Mouse (Mus musculus) stomach, adult 2 months (tissue): ENCODE results near the gene Mfap3. TPM values are rescaled to one million over a fixed set of nuclear protein-coding genes. Genes with fewer than 3 reads are reported as not detected.

ENCODE experiments used
- polyA plus RNA-seq: library from polyadenylated mRNA; depleted of rRNA; stranded (reverse); fragments of >200 nt; gene quantifications from 2 replicates; pipeline ENCODE4 v1.2.3, GENCODE M21; 2012; rRNA removed

Mfap3 gene
- 2.9 TPM in 2 replicates for polyA plus RNA-seq

GRCm38 (mm10) chr11:57518091-57518750 is at the start of gene Mfap3, which contains the start of gene Fam114a2:
Gene Mfap3 (plus strand): TSS chr11:57518664.
Gene Fam114a2 (minus strand): TSS chr11:57518617.

Other genes starting within 250 kb of the Mfap3 start
- 10.1 and 12.2 TPM in 2 replicates for gene Fam114a2, start within 50 bp of the Mfap3 start, polyA plus RNA-seq
- gene Galnt10, start 126.8 kb downstream of the Mfap3 start, polyA plus RNA-seq: 6.1 and 8.2 TPM in 2 replicates